Mouse (Mus musculus) frontal cortex, postnatal 14 days (tissue): ENCODE data around the gene Etfb.

Experiments used
- DNase-seq, 2 experiments: peaks; one replicate each; pipeline ENCODE4 v3.0.0; 2022; ENCODE audit warnings: low spot score in 2 of 2

Gene Etfb

GRCm38 (mm10) chr7:43448246-43448645 is 4.4 kb downstream of the Etfb start:
- DNase-seq, result no peak

DNA sequence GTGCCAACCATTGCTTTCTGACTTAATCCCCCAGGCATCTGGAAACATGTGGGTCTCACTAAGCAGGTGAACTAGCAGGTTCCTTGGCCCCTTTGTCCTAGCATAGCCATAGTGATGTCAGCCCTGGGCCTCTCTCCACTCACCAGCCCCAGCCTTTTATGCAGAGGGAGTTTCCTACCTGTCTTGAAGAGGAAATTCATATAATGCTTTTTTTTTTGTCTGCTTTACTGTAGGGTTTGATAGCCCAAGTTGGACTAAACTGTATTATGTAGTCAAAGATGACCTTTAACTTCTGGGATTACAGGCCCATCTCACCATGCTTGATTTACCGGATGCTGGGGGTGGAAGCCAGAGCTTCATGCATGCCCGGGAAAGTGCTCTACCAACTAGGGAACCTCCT is 5.9 kb downstream of the Etfb start:
- no peak for DNase-seq

DNA sequence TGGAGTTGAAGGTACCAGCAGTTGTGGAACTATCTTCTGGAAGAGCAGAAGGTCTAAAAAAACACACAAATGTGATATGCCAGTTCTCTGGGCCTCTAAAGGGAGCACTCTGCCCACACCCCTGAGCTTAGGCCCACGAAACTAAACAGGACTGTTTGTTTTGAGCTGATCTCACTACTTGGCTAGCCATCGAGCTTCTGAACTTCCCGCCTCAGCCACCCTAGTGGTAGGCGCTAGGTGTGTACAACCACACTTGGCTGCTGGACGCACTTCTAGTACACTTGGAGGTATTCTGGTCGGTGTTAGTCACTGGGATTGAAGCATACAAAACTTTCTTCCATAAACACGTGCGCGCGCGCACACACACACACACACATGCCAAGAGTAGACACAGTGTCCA is 7.8 kb downstream of the Etfb start:
- no peak for DNase-seq

DNA sequence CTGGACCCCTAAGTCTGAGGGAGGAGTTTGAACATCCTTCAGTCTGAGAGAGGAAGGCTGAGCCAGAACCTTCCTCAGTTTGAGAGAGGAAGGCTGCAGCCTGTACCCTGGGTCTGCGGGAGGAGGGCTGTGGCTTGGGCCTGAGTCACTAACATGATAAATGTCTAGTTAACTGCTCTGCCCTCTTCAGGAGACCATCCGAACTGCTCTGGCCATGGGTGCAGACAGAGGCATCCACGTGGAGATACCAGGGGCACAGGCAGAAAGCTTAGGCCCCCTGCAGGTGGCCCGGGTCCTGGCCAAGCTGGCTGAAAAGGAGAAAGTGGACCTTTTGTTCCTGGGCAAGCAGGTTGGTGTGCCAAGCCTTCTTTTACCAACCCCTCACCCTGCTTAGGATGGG is 8.7 kb downstream of the Etfb start:
- no peak for DNase-seq

DNA sequence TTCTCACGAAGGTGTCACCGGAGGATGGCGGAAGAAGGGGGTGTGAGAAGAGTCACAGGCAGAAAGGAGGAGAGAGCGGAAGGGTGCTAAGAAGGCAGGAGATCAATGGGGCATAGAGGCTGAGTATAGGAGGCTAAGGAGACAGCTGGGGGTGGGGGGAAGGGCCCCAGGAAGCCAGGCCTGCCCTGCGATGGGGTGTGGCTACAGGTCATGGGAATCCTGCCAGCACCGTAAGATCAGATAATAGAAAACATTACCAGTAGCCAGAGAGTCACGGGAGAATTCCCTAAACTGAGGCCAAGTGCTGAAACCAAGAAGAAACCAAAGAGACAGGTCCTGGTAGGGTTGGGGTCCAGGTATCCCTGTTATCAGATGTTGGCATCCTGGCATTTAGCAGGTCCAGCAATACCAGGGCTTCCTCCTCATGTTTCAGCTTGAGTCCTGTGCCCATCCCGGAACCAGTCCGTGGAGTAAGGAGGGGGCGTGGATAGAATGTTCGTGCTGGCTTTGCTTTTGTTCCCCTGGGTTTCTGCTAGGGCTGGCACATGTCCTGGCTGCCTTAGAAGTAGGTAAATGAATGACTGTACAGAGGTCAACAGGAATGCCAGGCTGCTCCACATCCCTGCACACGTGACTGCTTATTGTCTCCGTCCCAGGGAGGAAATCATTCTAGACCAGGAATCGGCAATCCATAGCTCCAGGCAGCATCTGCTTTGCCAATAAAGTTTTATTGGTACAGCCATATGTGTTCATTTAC is 9.9 kb downstream of the Etfb start:
- DNase-seq, result no peak

GRCm38 (mm10) chr7:43454371-43454770 is 10.5 kb downstream of the Etfb start:
- DNase-seq, result no peak

DNA sequence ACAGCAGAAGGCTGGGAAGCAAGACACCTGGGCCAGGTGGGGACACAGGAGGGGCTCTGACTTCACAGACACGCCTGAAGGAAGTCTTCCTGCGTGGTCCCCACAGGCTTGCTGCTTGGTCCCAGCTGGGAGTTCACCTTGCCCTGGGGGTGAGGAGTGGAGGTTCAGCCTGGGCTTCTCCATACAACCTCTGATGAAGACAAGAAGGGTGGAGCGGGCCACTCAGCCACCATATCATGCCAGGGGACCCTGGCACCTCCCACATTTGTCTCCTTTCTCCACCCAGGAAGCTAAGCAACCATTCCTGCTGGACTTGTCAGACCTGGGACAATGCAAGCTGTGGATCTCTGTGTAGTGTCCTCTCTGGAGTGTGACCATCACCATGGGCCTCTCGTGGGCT is 19.0 kb downstream of the Etfb start, which contains the start of gene Vsig10l:
Gene Vsig10l, plus strand, starts transcription at position 301 of the 400 bp plus-strand sequence.
- no peak for DNase-seq

DNA sequence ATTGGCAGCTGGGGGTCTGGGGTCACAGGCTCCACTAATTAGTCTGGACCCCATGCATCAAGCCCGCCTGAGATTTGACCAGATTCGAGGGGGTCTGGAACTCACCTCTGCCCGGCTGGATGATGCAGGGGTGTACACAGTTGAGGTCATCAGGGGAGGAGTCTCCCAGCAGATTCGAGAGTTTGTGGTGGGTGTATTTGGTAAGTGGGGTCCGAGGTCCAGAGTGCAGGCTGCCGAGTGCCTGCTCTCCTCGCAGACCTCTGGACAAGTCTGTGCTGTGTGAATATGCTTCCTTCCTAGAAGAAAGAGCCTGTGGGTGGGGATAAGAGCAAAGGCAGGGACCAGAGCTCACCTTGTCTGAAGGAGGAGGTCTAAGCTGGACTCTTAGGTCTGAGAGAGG is 20.1 kb downstream of the Etfb start:
- no peak for DNase-seq

DNA sequence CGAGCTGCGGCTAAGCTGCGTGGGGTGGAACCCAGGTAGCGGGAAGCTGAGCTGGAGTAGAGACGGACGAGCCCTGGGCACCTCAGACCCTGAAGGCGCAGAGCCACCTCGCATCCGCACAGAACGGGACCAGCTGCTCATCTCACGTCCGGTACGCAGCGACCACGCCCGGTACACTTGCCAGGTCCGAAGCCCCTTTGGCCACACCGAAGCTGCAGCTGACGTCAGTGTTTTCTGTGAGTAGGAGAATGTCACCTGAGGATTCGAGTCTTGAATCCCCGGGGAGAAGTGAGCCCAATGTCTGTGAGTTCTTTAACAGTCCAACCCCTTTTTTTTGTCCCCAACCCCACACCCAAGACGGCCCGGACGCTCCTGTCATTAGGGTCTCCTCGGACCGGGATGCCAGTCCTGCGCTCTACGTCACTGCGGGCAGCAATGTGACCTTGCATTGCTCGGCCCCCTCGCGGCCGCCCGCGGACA is 21.0 kb downstream of the Etfb start:
- no peak for DNase-seq

DNA sequence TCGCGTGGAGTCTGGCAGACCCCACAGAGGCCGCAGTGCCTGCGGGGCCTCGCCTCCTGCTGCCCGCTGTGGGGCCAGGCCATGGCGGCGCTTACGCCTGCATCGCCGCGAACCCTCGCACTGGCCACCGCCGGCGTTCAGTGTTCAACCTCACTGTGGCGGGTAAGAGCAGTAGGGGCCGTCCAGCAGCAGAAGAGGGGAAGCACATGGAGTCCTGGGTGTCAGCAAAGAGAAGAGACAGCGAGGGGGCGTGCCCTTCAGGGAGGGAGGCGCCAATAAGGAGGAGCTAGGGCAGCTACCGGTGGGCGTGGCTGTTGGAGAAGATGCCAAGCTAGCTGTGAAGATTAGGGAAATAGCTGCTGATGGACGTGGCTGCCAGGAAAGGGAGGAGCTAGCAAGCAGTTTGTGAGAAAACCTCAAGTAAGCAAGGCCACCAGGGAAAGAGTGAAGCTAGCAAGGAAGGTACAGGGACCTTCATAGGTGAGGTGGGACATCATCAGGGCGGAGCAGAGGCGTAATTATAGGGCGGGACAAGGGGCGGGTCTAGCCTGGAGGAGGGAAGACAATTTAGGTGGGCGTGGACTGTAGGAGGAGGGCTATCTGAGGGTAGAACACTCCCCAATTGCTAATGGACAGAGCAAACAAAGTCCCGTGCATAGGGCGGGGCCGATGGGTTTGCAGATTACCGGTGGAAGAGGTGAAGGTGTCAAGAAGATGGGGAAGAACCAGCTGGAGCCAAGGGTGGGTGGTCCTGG is 21.6 kb downstream of the Etfb start:
- DNase-seq, result peak; percentile 77 to 85

- peak; percentile 65 to 72 for DNase-seq
Observed at GRCm38 (mm10) chr7:43466099-43466694, 22.3 kb downstream of the Etfb start.

DNA sequence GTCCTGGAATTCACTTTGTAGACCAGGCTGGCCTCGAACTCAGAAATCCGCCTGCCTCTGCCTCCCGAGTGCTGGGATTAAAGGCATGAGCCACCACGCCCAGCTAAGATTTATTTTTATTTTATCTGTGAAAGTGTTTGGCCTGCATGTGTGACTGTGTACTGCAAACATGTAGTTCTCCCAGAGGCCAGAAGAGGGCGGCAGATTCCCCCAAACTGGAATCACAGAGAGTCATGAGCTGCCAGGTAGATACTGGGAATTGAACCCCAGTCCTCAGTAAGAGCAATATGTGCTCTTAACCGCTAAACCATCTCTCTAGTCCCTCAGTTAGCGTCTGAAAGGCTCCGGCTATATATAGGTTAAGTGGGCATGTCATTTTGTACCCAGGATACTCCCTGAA is 26.5 kb downstream of the Etfb start:
- DNase-seq, result no peak

DNA sequence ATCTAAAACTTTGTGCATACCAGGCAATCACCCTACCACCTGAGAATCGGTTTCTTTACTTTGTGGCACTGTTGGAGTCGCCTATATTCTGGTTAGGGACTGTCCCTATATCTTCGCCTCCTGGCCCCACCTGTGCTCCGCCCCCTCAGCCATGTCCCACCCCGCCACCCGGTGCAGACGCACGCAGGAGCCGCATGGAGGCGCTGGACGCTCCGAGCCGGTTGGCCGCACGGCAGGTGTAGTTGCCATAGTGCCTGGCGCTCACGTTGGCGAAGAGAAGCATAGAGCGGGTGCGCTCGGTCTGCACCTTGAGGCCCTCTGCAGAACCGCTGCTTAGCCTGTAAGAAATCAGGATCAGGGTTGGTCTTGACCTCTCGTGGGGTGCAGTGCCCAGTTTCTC is 31.8 kb downstream of the Etfb start:
- DNase-seq, result no peak

- no peak for DNase-seq
Observed at GRCm38 (mm10) chr7:43476376-43476775, 32.5 kb downstream of the Etfb start.

DNA sequence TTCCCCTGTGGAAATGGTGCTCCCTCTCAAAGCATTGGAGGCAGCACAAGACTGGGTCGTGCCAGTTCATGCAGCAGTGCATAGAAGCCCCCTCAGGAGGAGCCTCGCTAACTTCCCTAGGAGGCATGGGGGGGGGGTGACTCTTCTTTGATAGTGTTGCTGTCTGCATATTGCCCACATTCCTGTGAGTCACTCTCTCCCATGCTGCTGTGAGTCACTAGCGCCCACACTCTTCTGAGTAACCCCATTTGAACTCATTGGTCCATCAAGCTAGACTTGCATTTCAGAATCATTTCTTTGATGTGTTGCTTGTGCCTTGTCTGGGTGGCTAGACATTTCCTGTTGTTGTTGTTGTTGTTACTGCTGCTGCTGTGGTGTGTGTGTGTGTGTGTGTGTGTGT is 37.3 kb downstream of the Etfb start:
- DNase-seq, result no peak

DNA sequence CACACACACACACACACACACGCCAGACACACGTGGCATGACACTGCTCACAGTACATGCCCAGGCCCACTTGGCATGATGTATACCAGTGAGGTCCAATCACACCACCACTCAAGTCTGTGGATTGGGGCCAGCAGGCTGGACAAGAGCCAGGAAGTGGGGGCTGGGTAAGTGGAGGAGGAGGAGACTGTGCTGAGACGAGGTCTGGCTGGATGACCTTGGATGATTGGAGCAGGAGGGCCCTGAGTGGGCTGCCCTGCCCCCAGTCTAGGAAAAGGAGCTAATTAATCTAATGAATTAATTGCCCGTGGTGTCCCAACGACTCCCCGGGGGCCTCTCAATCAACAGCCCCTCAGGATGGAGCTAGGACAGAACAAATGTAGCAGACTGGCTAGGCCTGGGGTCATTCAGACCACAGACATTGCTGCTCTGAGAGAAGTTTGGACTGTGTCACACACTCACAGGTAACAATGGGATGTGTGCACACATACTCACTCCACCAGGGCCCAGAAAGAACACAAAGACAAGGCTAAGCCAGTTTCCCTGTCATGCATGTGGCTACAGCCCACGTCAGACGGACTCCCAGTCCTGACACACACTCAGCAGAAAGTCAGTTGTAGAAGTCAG is 38.3 kb downstream of the Etfb start:
- DNase-seq, result no peak

DNA sequence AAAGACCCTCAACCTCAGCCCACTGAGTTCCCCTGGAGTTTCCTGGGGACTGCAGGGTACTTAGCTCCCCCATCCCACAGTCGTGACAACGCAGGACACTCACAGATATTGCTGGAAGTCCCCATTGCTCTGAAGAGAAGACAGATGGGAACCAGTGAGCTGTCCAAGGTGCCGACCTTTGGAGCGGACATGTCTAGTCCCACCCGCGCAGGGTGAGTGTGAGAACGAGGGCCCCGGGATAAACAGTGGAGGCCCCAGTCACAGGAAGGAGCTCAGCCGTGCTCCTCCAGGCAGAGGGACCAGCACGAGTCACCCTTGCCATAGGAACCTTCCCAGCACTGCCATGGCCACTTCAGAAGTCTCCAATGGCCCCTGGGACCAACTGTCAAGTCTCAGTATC is 39.4 kb downstream of the Etfb start:
- DNase-seq, result no peak

GRCm38 (mm10) chr7:43488646-43489045 is 44.8 kb downstream of the Etfb start:
- DNase-seq, result peak in 1 of 2 experiments; percentile 34

DNA sequence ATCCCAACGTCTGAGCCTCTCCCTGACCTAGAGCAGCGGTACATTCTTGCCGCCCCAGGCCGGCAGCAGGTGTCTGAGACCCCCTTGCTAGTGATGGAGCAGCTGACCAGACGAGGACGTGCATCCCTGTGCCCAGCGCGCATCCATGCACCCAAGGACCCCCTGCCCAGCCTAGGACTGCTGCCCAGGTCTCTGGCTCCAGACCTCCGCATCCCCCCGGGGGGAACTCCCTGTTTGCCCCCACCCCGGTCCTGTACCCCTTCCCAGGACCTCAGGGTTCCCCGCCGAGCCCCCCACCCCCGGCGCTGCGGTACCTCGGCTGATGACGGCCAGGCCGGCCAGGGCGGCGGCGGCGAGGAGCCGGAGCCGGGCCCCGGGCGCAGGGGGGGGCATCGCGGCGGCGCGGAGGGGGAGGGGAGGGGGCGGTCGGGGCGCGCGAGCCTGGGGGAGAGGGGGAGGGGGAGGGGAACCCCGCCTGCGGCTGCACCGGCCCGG is 45.8 kb downstream of the Etfb start, which contains the start of gene Iglon5:
Gene Iglon5, minus strand, starts transcription at position 445 of the 495 bp plus-strand sequence.
- no peak for DNase-seq

GRCm38 (mm10) chr7:43490182-43490584 is 46.3 kb downstream of the Etfb start:
- DNase-seq, result peak; percentile 68 to 72

DNA sequence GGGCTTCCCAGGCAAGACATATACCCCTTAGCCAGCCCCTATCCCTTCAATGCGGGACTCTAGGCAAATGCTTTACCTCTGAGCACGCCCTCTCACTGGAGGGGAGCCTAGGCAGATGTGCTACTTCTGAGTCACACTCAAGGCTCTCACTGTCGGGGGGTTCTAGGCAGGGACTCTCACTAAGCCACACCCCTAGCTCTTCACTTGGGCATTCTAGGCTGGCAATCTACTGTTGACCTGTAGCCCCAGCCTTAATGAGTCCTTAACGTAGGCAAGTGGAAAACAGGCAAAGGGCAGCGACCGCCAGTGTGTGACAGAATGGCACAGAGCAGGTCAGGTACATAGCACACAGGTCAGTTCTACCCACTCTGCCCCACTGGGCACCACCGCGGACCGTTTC is 47.0 kb downstream of the Etfb start:
- no peak for DNase-seq
